Mouse (Mus musculus): ENCODE measurements around the gene Dppa3.
"Not testable (repeated sequence)": the region's sequence is repeated elsewhere in the genome, so short reads cannot be mapped to it uniquely, and the experiment has no call there.

The Dppa3 gene

DNA sequence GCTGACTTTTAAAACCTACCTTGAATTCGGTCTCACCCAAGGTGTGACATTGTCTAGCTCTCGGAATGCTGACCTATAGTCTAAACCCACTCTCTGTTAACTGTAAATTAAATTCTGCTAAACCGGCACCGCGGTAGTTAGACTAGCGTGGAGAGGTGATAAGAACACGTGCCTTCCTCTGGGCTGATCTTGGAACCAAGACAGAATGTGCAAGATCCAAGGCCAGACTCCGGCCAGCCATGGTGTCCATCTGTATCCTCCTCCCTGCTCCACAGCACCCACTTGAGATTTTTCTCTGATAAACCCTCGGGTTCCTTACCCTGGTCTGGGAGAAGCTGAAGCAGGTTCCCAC is 16.9 kb upstream of the Dppa3 start:
- no peak for ATAC-seq (ENCODE audit: insufficient number of reproducible peaks, low FRiP score, low TSS enrichment)

DNA sequence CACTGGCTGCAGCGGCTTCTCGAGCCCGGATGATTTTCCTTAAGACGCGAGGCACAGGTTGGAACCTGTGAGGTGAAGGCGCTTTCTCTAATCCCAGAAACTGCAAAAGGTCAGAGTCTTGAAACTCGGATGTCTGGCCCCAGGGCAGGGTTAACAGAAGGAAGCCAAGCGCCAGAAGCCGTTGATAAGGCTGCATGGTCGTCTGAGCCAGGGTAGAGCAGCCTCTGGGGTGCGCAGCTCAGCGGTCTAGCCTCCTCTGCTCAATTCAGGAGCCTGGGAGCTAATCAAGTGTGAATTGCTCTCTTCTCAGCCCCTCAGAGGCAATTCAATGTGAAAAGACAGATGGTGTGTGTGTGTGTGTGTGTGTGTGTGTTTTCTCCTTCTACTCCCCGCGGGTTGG is 16.4 kb upstream of the Dppa3 start, which contains the start of gene Gdf3:
Gene Gdf3 (minus strand): TSS at position 317 of the 400 bp plus-strand sequence.
- ATAC-seq (ENCODE audit: insufficient number of reproducible peaks, low FRiP score, low TSS enrichment), result no peak

DNA sequence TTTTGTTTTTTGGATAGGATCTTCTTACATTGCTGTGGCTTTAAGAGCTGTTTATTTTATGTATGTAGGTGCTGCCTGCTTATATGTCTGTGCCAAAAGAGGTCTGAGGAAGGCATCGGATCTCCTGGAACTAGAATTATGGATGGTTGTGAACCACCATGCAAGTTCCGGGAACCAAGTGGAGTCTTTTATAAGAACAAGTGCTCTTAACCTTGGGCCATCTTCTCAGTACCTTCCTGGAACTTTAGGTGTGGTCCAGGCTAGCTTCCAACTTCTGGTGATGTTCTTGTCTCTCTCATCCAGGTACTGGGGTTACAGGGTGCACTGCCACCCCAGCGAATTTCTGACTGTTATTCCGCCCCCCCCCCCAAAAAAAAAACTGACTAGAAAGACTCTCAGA is 13.8 kb upstream of the Dppa3 start:
- ATAC-seq (ENCODE audit: insufficient number of reproducible peaks, low FRiP score, low TSS enrichment), result no peak

DNA sequence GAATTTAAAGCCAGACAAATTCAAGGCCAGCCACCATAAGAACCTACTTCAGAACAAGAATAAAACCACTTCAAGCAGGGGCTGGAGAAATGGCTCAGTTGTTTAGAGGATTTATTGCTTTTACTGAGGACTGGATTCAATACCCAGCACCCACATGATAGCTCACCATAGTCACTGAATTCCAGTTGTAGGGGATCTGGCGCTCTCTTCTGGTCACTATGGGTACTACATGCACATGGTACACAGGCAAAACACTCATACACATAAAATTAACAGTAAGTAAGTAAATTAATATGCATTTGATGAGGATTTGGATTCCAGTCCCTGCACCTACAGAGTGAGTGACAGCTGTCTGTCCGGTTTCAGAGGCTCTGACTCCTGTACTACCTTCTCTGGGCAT is 12.2 kb upstream of the Dppa3 start:
- ATAC-seq (ENCODE audit: insufficient number of reproducible peaks, low FRiP score, low TSS enrichment), result no peak

DNA sequence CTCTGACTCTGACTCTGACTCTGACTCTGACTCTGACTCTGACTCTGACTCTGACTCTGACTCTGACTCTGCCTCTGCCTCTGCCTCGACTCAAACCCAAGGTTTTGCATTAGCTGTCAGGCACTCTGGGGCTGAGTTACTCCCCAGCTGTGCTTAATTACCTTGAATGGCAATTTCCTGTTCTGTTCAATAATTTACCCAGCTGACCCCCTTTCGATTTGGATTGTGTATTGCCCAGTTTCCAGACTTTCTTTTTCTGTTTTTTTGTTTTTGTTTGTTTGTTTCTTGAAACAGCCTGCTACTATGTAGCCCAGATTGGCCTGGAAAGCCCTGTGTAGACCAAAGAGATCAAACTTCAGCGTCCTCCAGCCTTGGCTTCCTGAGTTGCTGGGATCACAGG is 10.2 kb upstream of the Dppa3 start:
- ATAC-seq (ENCODE audit: insufficient number of reproducible peaks, low FRiP score, low TSS enrichment), result no peak

DNA sequence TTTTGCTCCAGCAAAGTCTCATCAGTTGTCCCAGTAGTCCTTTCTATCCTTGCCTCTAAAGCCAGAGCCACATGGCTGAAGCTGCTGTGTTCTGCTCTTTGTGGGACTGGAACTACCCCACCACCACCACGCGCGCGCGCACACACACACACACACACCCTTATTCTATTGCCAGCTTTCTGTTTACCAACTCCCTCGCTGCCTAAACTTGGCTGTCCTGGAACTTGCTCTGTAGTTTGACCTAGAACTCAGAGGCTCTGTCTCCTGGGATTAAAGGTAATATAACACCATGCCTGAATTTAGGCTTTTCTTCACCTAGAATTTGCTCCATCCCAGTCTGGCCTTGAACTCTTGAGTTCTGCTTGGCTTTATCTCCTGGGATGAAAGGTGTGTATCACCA is 5.1 kb upstream of the Dppa3 start:
- ATAC-seq (ENCODE audit: insufficient number of reproducible peaks, low FRiP score, low TSS enrichment), result no peak

DNA sequence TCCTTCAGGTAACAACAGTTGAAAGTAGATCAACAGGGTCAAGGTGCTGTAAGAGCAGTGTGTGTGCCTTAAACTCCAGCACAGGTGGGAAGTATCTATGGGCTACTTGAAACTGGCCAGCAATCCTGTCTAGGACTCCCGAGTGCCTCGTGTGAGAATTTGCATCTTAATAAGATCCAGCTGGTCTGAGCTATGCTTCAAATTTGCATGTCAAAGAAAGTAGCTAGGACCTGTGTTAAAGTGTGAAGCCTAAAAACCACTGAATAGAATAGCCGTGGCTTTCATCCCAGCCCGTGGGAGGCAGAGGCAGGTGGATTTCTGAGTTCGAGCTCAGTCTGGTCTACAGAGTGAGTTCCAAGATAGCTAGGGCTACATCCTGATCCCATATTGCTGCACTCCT is 1.7 kb upstream of the Dppa3 start:
- no peak for ATAC-seq (ENCODE audit: insufficient number of reproducible peaks, low FRiP score, low TSS enrichment)

DNA sequence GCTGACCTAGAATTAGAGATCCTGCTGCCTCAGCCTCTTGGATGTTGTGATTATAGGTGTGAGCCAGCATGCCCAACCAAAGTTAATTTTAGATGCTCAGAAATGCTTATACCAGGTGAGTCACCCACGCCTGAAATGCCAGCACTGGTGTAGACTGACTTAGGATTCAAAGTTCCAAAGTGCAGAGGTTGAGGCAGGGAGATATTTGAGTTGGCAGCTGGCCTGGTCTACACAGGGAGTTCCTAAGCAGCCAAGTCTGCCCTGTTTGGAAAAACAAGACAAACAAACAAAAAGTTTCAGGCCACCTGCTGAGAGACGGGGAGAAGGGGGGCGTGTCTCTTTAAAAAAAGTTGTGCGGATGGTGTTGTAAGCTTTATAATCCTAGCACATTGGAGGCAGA is 1.1 kb upstream of the Dppa3 start:
- ATAC-seq (ENCODE audit: insufficient number of reproducible peaks, low FRiP score, low TSS enrichment), result no peak

DNA sequence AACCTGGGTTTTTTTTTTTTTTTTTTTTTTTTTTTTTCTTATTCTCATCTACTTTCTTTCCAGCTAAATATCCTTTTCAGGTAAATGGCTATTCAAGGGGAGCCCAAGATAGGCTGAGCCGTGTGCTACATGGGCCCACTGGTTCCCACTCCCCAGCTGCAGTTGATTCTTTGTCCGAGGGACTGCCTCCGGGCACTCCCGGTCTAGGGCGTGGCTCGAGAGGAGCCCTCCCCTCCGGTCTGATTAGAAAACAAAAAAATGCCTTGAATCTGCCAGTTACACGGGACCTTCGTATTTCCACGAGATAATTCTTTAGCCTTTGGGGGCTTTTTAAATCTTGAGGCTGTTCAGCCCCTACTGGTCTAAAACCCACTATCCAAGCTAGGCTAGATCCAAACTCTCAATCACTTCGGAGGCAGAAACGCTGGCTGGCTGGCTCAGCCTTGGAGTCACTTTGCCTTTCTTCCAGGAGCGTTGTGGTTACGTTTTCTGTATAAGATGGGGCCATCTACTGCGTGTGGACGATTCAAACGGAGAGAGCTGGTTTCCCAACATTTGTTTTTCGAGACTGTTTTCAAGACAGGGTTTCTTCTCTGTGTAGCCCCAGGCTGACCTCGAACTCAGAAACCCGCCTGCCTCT is 1.4 kb downstream of the Dppa3 start:
- ATAC-seq (ENCODE audit: insufficient number of reproducible peaks, low FRiP score, low TSS enrichment), result no peak

DNA sequence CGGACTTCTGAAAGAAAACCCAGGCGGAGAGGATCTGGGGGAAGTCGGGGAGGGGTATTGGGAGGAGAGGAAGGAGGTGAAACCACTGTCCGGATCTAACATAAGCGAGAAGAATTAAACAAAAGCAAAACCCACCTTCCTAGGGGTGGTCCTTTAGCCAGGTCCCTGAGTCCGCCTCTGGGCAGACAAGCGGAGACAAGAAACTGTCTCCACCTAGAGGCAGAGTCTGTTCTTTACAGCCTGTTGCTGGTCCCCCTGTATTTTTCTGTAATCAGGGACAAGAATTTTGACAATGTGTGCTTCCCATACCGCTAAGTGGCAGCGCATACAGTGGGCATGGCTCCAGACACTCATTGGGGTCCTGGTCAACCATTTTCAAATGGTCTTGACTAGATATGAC is 7.2 kb downstream of the Dppa3 start:
- ATAC-seq (ENCODE audit: insufficient number of reproducible peaks, low FRiP score, low TSS enrichment), result no peak

DNA sequence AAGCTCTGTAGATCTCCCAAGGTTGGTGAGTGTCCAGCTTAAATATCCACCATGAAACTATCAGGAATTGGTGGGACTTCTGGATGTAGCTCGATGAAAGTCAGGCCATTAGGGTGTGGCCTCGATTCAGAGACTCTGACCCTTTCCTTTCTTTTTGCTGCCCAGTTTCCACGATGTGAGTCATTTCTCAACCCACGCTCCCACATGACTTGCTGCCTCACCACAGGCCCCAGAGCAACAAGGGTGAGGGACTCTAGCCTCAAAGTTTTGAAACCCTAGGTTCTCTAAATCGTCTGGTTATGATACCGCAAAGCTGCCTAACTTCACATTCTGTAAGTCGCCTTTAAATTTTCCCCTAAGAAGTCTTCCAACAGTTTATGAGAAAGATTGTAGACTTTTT is 9.1 kb downstream of the Dppa3 start:
- no peak for ATAC-seq (ENCODE audit: insufficient number of reproducible peaks, low FRiP score, low TSS enrichment)

DNA sequence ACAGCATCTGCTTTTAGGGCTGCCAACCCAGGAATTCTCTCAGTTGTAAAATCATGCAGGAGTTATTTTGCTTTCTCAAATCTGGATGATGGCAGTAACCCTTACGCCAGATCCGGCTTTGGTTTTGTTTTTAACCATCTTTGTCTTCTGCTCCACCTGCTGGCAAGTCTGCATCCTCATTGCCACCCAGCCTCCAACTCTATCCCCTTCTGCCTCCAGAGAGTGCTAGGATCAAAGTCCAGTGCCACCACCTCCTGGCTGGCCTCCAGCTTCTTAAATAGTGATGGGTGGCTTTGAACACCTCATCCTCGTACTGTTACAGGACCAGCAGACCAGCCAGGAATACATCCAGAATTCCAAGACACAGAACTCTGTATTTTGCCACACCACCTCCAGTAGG is 10.5 kb downstream of the Dppa3 start:
- ATAC-seq (ENCODE audit: insufficient number of reproducible peaks, low FRiP score, low TSS enrichment), result no peak

DNA sequence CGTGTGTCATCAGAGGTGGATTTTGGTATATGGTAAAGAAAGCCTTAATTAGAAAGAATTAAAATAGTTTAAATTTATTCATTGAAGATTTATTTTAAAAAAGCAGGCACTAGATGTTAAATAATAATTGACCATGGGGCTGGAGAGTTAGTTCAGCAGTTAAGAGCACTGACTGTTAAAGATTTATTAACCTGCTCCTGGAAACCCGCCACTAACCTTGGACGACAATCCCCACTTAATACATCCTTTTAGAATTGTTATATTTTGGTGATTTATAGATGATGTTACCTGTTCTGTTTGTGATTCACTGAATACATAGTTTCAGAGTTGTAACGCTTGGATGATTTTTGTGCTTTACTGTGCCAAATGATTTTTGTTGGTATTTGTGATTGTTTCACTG is 11.4 kb downstream of the Dppa3 start:
- ATAC-seq (ENCODE audit: insufficient number of reproducible peaks, low FRiP score, low TSS enrichment), result not testable (repeated sequence)

DNA sequence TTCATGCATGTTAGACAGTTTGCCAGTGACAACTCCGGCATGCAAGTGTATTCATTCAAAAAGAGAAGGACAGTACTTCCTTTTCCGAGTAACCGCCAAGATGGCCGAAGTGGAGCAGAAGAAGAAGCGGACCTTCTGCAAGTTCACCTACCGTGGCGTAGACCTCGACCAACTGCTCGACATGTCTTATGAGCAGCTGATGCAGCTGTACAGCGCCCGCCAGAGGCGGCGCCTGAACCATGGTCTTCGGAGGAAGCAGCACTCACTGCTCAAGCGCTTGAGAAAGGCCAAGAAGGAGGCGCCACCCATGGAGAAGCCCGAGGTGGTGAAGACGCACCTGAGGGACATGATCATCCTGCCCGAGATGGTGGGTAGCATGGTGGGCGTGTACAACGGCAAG is 18.0 kb downstream of the Dppa3 start:
- ATAC-seq (ENCODE audit: insufficient number of reproducible peaks, low FRiP score, low TSS enrichment), result not testable (repeated sequence)

DNA sequence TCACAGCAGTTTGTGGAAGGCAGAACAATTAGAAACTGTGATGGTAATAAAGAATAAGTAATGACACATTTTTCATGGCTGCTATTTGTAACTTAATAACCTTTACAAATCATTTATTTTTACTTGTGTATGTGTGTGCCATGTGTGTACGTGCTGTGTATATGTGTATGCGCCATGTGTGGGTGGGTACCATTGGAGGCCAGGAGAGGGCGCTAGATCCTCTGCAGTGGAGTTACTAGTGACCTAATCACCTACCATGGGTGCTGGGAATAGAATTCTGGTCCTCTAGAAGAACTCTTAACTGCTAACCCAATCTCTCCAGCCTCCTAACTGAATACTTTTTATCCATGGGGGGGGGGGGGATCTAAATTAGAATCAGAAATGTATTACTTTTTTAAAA is 23.7 kb downstream of the Dppa3 start:
- no peak for ATAC-seq (ENCODE audit: insufficient number of reproducible peaks, low FRiP score, low TSS enrichment)

DNA sequence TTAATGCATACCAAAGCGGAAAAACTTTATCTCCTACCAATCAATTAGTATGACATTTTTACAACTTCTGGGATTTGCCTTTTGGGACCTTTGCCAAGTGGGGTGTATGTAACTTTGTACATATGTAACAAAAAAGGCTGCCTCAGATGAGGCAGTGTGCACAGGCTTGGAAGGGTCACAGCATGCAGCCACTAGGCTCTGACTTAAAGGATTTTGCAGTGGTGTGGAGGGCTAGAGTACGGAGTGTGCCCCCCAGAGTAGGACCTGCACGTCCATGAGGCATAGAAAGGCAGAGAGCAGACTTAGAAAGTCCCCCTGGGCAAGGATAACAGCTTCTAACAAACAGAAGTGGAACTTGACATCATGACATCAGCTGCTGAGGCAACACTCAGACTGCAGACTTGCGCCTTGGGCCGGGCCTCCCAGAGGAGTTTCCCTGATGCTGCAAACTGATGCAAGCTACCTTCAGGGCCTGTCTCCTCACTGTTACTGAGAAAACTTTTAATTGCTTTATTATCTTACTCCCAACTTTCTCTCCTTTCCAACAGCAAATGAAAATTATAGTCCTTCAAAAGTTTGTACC is 24.3 kb downstream of the Dppa3 start:
- no peak for ATAC-seq (ENCODE audit: insufficient number of reproducible peaks, low FRiP score, low TSS enrichment)

DNA sequence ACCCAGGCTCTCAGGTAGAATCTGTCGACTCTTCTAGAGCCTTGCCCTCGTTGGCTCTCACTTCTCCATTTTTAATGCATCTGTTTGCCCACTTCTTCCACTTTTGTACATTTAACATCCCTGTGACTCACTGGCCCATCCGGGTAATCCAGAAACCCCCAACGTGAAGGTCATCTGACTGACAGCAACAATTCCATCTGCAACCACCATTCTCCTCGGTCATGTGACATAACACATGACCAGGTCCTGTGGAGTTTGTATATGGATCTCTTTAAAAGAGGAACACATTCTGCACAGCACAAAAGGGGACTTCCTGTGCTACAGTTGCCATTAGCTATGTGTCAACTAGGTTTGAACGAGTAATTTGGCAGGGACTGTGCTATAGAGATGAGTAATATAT is 28.1 kb downstream of the Dppa3 start:
- ATAC-seq (ENCODE audit: insufficient number of reproducible peaks, low FRiP score, low TSS enrichment), result no peak

DNA sequence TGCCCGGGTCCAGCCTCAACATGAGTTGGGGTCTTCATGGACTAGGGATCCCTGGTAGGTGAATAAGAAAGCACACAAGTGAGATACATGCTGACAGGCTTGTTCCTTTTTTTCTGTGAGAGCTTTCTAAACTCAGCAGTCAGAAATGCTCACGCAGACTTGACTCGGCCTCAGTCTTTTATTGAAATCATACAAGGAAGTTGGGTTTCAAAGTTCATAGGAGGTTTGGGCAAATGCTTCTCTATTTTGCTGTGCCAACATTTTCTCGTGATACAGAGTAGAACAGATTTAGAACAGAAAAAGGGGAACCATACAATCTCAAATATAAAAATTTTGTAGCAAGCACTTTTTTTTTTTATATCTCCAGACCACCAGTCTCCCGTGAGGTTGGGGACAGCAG is 31.4 kb downstream of the Dppa3 start:
- ATAC-seq (ENCODE audit: insufficient number of reproducible peaks, low FRiP score, low TSS enrichment), result no peak

DNA sequence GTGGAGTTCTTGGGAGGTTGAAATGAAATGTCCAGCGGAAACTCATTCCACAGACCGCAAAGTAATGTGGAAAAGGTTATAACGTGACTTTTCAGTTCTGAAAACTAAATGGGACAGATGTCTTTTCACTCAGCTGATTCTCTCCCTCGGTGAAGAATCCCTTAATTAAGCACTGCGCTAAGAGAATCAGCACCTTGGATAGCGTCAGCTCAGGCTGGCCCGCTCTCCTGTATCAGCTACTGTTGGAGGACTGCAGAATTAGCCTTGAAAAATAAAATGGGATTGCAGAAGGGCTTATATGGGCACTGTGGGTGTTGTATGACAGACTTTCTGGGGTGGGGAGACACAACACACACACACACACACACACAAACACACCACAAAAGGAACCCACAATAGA is 33.4 kb downstream of the Dppa3 start:
- no peak for ATAC-seq (ENCODE audit: insufficient number of reproducible peaks, low FRiP score, low TSS enrichment)

DNA sequence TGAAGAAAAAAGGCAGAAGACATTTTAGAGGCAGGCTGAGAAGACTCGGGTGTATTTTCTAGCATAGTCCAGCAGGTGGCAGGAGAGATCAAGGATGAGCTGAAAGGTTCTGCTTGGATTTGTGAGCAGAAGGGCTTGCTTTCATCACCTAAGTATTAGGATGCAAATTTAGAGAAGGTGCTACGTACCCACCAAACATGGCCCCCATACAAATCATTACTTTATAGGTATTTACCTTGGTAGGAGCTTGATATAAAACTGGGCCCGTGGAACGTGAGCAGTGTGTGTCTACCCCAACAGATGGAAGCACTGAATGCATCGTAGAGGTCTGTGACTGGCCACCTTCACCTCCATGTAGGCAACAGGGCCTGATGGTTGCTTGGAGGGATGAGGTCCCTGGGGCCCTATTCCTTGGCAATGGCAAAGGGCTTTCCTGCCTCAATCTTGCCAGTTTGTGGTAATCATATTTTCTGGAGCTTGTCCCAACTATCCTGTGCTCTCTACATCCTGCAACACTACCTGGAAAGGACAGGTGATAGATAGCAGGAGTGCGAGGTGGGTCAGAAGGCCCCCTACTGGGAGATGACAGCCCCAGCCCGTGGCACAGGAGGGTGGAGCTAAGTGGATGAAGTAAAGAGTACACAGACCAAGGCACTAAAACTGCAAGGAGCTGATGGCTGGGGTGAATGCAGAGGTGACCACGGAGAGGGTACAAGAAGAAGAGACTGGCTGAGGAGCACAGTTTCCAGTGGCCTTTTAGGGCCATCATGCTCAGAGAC is 34.6 kb downstream of the Dppa3 start:
- ATAC-seq (ENCODE audit: insufficient number of reproducible peaks, low FRiP score, low TSS enrichment), result peak; percentile 62

DNA sequence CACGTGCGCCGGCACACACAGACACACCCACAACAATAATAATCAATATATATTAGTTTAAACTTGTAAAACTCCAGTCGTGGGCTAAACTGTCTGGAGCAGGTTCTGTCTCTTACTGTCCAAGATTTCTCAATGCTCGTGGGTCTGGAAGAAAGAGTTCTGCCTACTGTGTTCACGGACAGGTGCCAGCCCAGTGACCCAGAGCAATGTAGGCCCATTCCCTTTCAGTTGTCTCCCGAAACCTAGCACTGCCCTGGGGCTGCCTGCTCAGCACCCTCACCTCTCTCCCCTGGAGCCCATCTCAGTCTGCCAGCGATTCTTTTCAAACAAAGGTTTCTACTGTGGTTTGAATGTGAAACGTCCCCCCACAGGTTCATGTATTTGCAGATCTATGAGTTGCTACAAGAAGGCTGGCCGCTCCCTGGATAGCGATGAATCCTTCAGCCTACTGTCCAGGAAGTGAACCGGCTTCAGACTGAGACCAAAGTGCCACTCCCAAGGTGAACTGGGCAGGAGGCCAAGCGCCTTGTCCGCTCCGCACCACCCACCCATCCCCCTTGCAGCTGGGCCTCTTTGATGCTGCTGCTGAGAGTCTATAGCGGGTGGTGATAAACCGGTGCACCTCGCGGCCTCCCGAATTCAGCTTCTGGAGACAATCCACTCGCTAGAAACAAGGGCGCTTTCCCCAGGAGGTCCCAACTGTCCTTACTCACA is 36.5 kb downstream of the Dppa3 start:
- no peak for ATAC-seq (ENCODE audit: insufficient number of reproducible peaks, low FRiP score, low TSS enrichment)

Data from cerebellum, adult (tissue).